Comparison of ENCODE assay signal across 19 mouse cellular contexts in the genomic region with DNA sequence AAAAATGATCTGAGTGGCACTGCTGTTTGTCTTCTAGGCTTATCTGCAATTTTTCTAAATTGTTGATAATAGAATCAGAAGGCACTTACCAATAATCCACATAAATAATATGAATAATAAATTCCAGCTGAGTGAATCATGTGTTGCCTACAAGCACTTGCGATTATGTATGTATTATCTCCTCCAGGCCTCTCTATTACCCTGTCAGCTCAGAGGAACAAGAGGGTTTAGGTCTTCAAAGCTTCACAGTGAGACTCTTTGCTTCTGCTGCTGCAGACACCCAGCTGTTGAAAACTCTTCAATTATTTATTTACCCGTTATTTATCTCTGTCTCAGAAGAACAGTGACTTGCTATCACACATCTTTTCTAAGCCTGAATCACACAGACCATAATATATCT.
"Had no signal": no experiment of that assay in that cellular context is flagged by ENCODE, and none has a peak within 500 bp of the region (broad histone marks: within the 10 kb centered on the region; RNA-seq: fewer than 3 reads in every experiment).

No protein-coding gene starts in this region.

- H3K9ac ChIP-seq: kidney, embryonic 15.5 days; limb, embryonic 13.5 days; liver, embryonic 12.5 days; liver, embryonic 15.5 days; lung, embryonic 15.5 days; stomach, embryonic 15.5 days had no signal

- H3K36me3 ChIP-seq: kidney, embryonic 15.5 days; limb, embryonic 10.5 days; limb, embryonic 13.5 days; liver, embryonic 12.5 days; liver, embryonic 15.5 days; lung, embryonic 15.5 days; stomach, embryonic 15.5 days had no signal

- ATAC-seq: liver, embryonic 12.5 days had no signal

- H3K27me3 ChIP-seq: kidney, embryonic 15.5 days; limb, embryonic 13.5 days; liver, embryonic 12.5 days; liver, embryonic 15.5 days; lung, embryonic 15.5 days; stomach, embryonic 15.5 days had no signal

- DNase-seq: kidney, adult 11 months; kidney, adult 8-10 months; kidney, postnatal 10 days; kidney, postnatal 36 days; liver; lung, adult 18-20 months; lung, postnatal 10 days; lung, postnatal 36 days; right cerebral cortex, postnatal 25 days; spleen, adult 18-20 months; thymus, postnatal 25 days had no signal

- H3K4me1 ChIP-seq: kidney, embryonic 15.5 days; limb, embryonic 10.5 days; limb, embryonic 13.5 days; liver, embryonic 12.5 days; liver, embryonic 15.5 days; lung, embryonic 15.5 days; stomach, embryonic 15.5 days had no signal

- H3K4me2 ChIP-seq: kidney, embryonic 15.5 days; limb, embryonic 13.5 days; liver, embryonic 12.5 days; liver, embryonic 15.5 days; lung, embryonic 15.5 days; stomach, embryonic 15.5 days had no signal

- H3K27ac ChIP-seq: kidney, embryonic 15.5 days; limb, embryonic 10.5 days; limb, embryonic 13.5 days; liver, embryonic 12.5 days; liver, embryonic 15.5 days; lung, embryonic 15.5 days; stomach, embryonic 15.5 days had no signal

- H3K4me3 ChIP-seq: kidney, embryonic 15.5 days; limb, embryonic 10.5 days; limb, embryonic 13.5 days; liver, embryonic 12.5 days; liver, embryonic 15.5 days; lung, embryonic 15.5 days; myocyte; stomach, embryonic 15.5 days had no signal

- H3K9me3 ChIP-seq: kidney, embryonic 15.5 days; limb, embryonic 10.5 days; limb, embryonic 13.5 days; liver, embryonic 12.5 days; liver, embryonic 15.5 days; lung, embryonic 15.5 days; stomach, embryonic 15.5 days had no signal
